Mouse (Mus musculus) B cell, adult 67 days (primary cell): Measurements from ENCODE around the gene Gm4884. TPM values are rescaled to one million over a fixed set of nuclear protein-coding genes. Genes with fewer than 3 reads are reported as not detected.

Source experiments
- total RNA-seq, 2 experiments: library from RNA; stranded (reverse); gene quantifications; 4 replicates each; pipeline ENCODE4 v1.2.4; 2023

The Gm4884 gene
- not detected for total RNA-seq

GRCm38 (mm10) chr7:41032419-41032818 lies at the start of gene Gm4884:
TSS of gene Gm4884 (plus strand) at chr7:41032719.

GRCm38 (mm10) chr7:40987243-40987642 lies 45.3 kb upstream of the Gm4884 start, which contains the start of gene 4930433I11Rik:
TSS of gene 4930433I11Rik (plus strand) at chr7:40987543.

Other genes with a start within 250 kb of the Gm4884 start
- gene Vstm2b, start 134.4 kb upstream of the Gm4884 start, total RNA-seq, result not detected
- gene 4930433I11Rik, start 45.2 kb upstream of the Gm4884 start, total RNA-seq, result not detected
- gene Gm5592, start 121.1 kb downstream of the Gm4884 start, total RNA-seq, result not detected